Mouse (Mus musculus) CH12.LX (cell line): ENCODE measurements at regions not wholly inside any gene's neighbourhood (a gene's known extent, or its start where the extent isn't known, plus 50 kb on each side); places are given as distances from the start of the nearest gene placed in this dataset.

Experiments
- DNase-seq: peaks from one replicate; pipeline ENCODE4 v3.0.0-alpha.2; 2013; ENCODE audit errors: extremely low read depth
- H3K27ac ChIP-seq: 2 replicates; pipeline ENCODE4 v1.5.1; 2012; ENCODE audit warnings: low read depth, mild to moderate bottlenecking, control low read depth, moderate library complexity; ENCODE audit not compliant: insufficient read depth
- H3K27me3 ChIP-seq: replicated peaks from 2 replicates; pipeline ENCODE3; 2012; ENCODE audit warnings: inconsistent platforms
- H3K36me3 ChIP-seq, 2 experiments: replicated peaks in 1 of 2; 2 replicates each; pipeline versions ENCODE3 to v1.6.1; 2012; ENCODE audit warnings: inconsistent platforms in 1 of 2, low read length in 1 of 2, mild to moderate bottlenecking in 1 of 2, mixed read lengths in 1 of 2, moderate library complexity in 1 of 2; ENCODE audit not compliant: control insufficient read depth in 1 of 2, insufficient read depth in 1 of 2
- H3K4me1 ChIP-seq, 2 experiments: 2 replicates each; pipeline ENCODE4 v1.6.1; 2012; ENCODE audit warnings: inconsistent platforms in 1 of 2, moderate library complexity in 1 of 2; ENCODE audit not compliant: insufficient read depth in 2 of 2, control insufficient read depth in 1 of 2
- H3K4me2 ChIP-seq: 2 replicates; pipeline ENCODE4 v1.6.1; 2012; ENCODE audit warnings: low read depth, mild to moderate bottlenecking, control low read depth; ENCODE audit not compliant: poor library complexity, insufficient read depth, severe bottlenecking
- H3K4me3 ChIP-seq, 3 experiments: fragments of 150-350 bp in 1 of 3; sonication (generic) in 1 of 3; replicated peaks in 1 of 3; 2 replicates each; pipeline versions ENCODE3 to v1.5.1; 2011 to 2012; ENCODE audit warnings: low read depth in 2 of 3, low read length in 2 of 3, mild to moderate bottlenecking in 2 of 3, moderate library complexity in 2 of 3, control low read depth in 1 of 3, improper control_type of control experiment in 1 of 3, inconsistent platforms in 1 of 3, mixed read lengths in 1 of 3; ENCODE audit not compliant: poor library complexity in 1 of 3
- H3K79me2 ChIP-seq: replicated peaks from 2 replicates; pipeline ENCODE4 v1.6.1; 2012; ENCODE audit warnings: mild to moderate bottlenecking, moderate library complexity; ENCODE audit not compliant: control insufficient read depth, poor library complexity, insufficient read depth, severe bottlenecking; ENCODE audit errors: extremely low read depth
- H3K9ac ChIP-seq: 2 replicates; pipeline ENCODE4 v1.6.1; 2012; ENCODE audit warnings: low read depth, mild to moderate bottlenecking, control low read depth, moderate library complexity; ENCODE audit not compliant: insufficient read depth
- H3K9me3 ChIP-seq: replicated peaks from 2 replicates; pipeline ENCODE3; 2012; ENCODE audit warnings: low read length, inconsistent platforms, mixed read lengths
- BHLHE40 ChIP-seq: IDR thresholded peaks from 2 replicates; pipeline ENCODE4 v1.6.1; 2011; ENCODE audit warnings: mild to moderate bottlenecking, low read depth, low read length, improper control_type of control experiment
- CTCF ChIP-seq, 2 experiments: IDR thresholded peaks in 1 of 2; conservative IDR thresholded peaks in 1 of 2; 2 replicates each; pipeline ENCODE4 v1.5.1; 2011 to 2012; ENCODE audit warnings: low read depth in 2 of 2, low read length in 2 of 2, improper control_type of control experiment in 1 of 2, inconsistent platforms in 1 of 2, mild to moderate bottlenecking in 1 of 2, moderate library complexity in 1 of 2
- ELF1 ChIP-seq: IDR thresholded peaks from 2 replicates; pipeline ENCODE4 v1.6.1; 2014; ENCODE audit warnings: low read depth, mild to moderate bottlenecking, inconsistent platforms, low read length, improper control_type of control experiment
- ETS1 ChIP-seq: conservative IDR thresholded peaks from 2 replicates; pipeline ENCODE4 v1.6.1; 2012; ENCODE audit warnings: low read depth, mild to moderate bottlenecking, inconsistent platforms, low read length, improper control_type of control experiment, moderate library complexity
- IRF4 ChIP-seq: IDR thresholded peaks from 2 replicates; pipeline ENCODE4 v1.6.1; 2014; ENCODE audit warnings: low read depth, mild to moderate bottlenecking, inconsistent platforms, low read length, improper control_type of control experiment
- MAFK ChIP-seq: IDR thresholded peaks from 2 replicates; pipeline ENCODE4 v1.6.1; 2011; ENCODE audit warnings: low read length, improper control_type of control experiment; ENCODE audit not compliant: insufficient replicate concordance
- MAZ ChIP-seq: IDR thresholded peaks from 2 replicates; pipeline ENCODE4 v1.6.1; 2012; ENCODE audit warnings: low read depth, mild to moderate bottlenecking, inconsistent platforms, low read length, improper control_type of control experiment, moderate library complexity
- MEF2A ChIP-seq: IDR thresholded peaks from 2 replicates; pipeline ENCODE4 v1.6.1; 2014; ENCODE audit warnings: low read depth, mild to moderate bottlenecking, inconsistent platforms, low read length, improper control_type of control experiment, borderline replicate concordance
- PAX5 ChIP-seq: IDR thresholded peaks from 2 replicates; pipeline ENCODE4 v1.6.1; 2012; ENCODE audit warnings: low read length, inconsistent platforms, mixed read lengths
- RAD21 ChIP-seq: IDR thresholded peaks from 2 replicates; pipeline ENCODE4 v1.6.1; 2011; ENCODE audit warnings: low read depth, mild to moderate bottlenecking, low read length, improper control_type of control experiment, moderate library complexity
- RCOR1 ChIP-seq: conservative IDR thresholded peaks from 2 replicates; pipeline ENCODE4 v1.6.1; 2012; ENCODE audit warnings: low read depth, mild to moderate bottlenecking, inconsistent platforms, low read length, improper control_type of control experiment
- SMC3 ChIP-seq: IDR thresholded peaks from 2 replicates; pipeline ENCODE4 v1.6.1; 2011; ENCODE audit warnings: low read depth, low read length, improper control_type of control experiment
- TBP ChIP-seq: conservative IDR thresholded peaks from 2 replicates; pipeline ENCODE4 v1.6.1; 2011; ENCODE audit warnings: low read depth, low read length, improper control_type of control experiment
- USF2 ChIP-seq: conservative IDR thresholded peaks from 2 replicates; pipeline ENCODE4 v1.6.1; 2011; ENCODE audit warnings: low read depth, low read length, improper control_type of control experiment
- ZNF384 ChIP-seq: IDR thresholded peaks from 2 replicates; pipeline ENCODE4 v1.6.1; 2012; ENCODE audit warnings: low read depth, low read length, improper control_type of control experiment, inconsistent platforms
- dilution Hi-C: fragments of 300-500 bp; cut with MboI; formaldehyde crosslinking; loops from 2 replicates; pipeline ENCODE4 v1.14.3; 2020; ENCODE audit warnings: low sequenced_read_pairs; ENCODE audit not compliant: extremely low pct_unique_long_range_greater_than_20kb, extremely low pct_ligation_motif_present
- in situ Hi-C: fragments of 300-500 bp; cut with MboI; formaldehyde crosslinking; loops from 3 replicates; pipeline ENCODE4 v1.14.3; 2019; ENCODE audit warnings: low sequenced_read_pairs, low pct_ligation_motif_present, low pct_unique_long_range_greater_than_20kb, mixed read lengths

DNA sequence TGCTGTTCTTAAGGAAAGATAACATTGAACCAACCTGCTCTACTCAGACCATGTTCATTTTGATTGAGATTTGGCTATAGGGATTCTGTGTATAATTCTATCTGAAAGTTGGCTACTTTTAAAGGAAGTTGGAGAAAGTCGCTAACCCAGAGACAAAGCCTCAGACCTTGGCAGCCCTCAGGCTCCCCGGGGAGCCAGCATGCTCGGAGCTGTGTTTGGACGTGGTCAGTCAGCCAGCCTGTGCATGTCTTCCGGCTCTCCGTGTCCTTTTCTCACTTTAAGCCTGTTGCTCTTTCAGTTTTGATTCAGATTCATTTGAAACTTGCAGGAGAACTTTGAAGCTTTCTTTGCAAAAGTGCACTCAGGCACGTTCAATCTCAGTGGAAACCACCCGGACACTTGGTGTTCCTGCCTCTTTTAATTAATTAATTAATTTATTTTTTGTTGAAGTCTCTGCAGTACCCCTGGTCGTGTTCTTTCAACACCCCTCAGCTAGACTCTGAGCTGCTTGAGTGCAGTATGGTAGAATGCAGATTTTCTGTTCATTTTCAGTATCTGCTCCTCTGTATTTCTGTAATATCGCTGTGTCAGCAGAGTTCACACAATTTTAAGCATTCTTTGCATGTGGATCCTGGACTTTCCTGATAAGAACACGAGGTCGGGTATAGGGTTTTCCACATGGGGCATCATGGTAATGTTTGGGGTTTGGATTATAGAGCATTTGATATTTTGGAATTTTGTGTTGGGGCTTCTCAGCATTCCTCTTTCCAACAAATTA, 100.9 kb upstream of the Tmem45b start:
- Histone ChIP-seq H3K9me3 (peaks cover 2% of the 10 kb centered on the region), H3K27ac (no peak overlapping the region), H3K36me3 (no peaks in the 10 kb centered on the region), H3K27me3 (no peaks in the 10 kb centered on the region), H3K79me2 (no peaks in the 10 kb centered on the region), H3K4me2 (no peak overlapping the region), H3K4me1 (peaks cover 0 to 2% of the 10 kb centered on the region in 2 experiments; a peak in 1 of 4 replicates), H3K4me3 (no peak overlapping the region), H3K9ac (no peak overlapping the region)
- dilution Hi-C loops = no loop called here
- no peak for DNase-seq
- in situ Hi-C loops = loop anchor here (25.0 kb wide), 1 partner anchor 597 kb away; no protein-coding TSS in a partner anchor
- no peak for TF ChIP-seq USF2
- peak; percentile 85; the same call in 1 of the 2 replicates for TF ChIP-seq MAFK

DNA sequence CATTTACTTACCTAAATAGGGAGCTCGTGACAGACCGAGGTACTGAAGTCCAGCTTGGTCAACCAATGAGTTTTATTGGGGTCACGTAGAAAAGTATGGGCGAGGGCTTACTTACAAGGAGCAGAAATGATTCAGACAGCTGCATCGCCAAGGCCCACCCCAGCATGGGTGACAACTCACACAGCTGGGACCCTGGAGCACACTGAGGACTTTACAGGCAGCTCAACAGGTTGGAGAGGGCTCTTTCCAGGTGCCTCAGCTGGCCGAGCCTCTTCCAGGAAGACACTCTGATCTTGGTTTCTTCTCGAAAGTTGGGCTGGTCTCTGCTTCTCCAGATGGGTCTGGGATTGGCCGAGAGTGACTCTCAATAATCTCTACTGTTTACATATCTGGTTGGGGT, 99.3 kb upstream of the Tmem45b start:
- Histone ChIP-seq H3K9ac (no peak overlapping the region), H3K36me3 (no peaks in the 10 kb centered on the region), H3K27me3 (no peaks in the 10 kb centered on the region), H3K4me1 (peaks cover 4 to 8% of the 10 kb centered on the region in 2 experiments; a peak in 2 of 4 replicates), H3K4me3 (no peak overlapping the region), H3K27ac (no peak overlapping the region), H3K4me2 (no peak overlapping the region), H3K79me2 (no peaks in the 10 kb centered on the region), H3K9me3 (peaks cover 2% of the 10 kb centered on the region)
- TF ChIP-seq ELF1 (no peak), TBP (no peak), ZNF384 (no peak), ETS1 (no peak), RCOR1 (no peak), RAD21 (no peak), IRF4 (no peak), MAZ (no peak), CTCF (conservative IDR thresholded peaks at IDR 0.05 in 1 of 2, IDR thresholded peaks at IDR 0.05 in 1 of 2; ENCODE audit: low read depth in 2 of 2, low read length in 2 of 2) (no peak), SMC3 (no peak), BHLHE40 (no peak), PAX5 (no peak), MEF2A (no peak)
- in situ Hi-C loops = loop anchor here (25.0 kb wide), 1 partner anchor 599 kb away; no protein-coding TSS in a partner anchor
- dilution Hi-C loops = no loop called here
- DNase-seq = no peak
